Mouse (Mus musculus): ENCODE results near the gene Gm16368. TPM values are rescaled to one million over a fixed set of nuclear protein-coding genes. Genes with fewer than 3 reads are reported as not detected.

The Gm16368 gene
- polyA plus RNA-seq (2015; fragmentation: Nextera tagmentation; extraction: Ambion mirVana): not detected in 2 replicates

DNA sequence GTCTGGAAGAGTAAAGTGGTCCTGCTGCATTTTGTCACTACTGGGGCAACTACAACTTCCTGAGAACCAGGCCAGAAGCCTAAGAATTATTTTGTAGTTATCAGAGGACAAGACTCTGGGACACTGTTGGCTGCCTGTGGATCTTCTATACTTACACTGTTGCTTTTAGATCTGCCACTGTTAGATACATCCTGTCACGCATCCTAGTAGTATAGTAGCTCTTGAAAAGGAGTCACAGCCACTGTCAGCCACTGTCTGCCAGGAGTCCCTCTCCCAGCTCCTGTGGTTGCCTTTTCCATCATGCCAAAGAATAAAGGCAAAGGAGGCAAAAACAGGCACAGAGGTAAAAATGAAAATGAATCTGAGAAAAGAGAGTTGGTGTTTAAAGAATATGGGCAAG, at the start of gene Gm16368:
TSS of gene Gm16368 (plus strand) at position 301 of the 400 bp plus-strand sequence.

Other genes with a start within 250 kb of the Gm16368 start
- not detected in 2 replicates for gene Gm2001, start 241.4 kb upstream of the Gm16368 start, polyA plus RNA-seq (2015; fragmentation: Nextera tagmentation; extraction: Ambion mirVana)
- gene Gm2016, start 209.6 kb upstream of the Gm16368 start, polyA plus RNA-seq (2015; fragmentation: Nextera tagmentation; extraction: Ambion mirVana): not detected in 2 replicates
- gene Gm2022, start 188.3 kb upstream of the Gm16368 start, polyA plus RNA-seq (2015; fragmentation: Nextera tagmentation; extraction: Ambion mirVana): not detected in 2 replicates
- gene Gm2035, start 163.8 kb upstream of the Gm16368 start, polyA plus RNA-seq (2015; fragmentation: Nextera tagmentation; extraction: Ambion mirVana): not detected in 2 replicates
- not detected in 2 replicates for gene Gm2042, start 129.6 kb upstream of the Gm16368 start, polyA plus RNA-seq (2015; fragmentation: Nextera tagmentation; extraction: Ambion mirVana)
- not detected in 2 replicates for gene Gm2075, start 71.8 kb upstream of the Gm16368 start, polyA plus RNA-seq (2015; fragmentation: Nextera tagmentation; extraction: Ambion mirVana)
- gene Gm6803, start 64.9 kb upstream of the Gm16368 start, polyA plus RNA-seq (2015; fragmentation: Nextera tagmentation; extraction: Ambion mirVana): not detected in 2 replicates
- gene Gm2056, start 56.7 kb upstream of the Gm16368 start, polyA plus RNA-seq (2015; fragmentation: Nextera tagmentation; extraction: Ambion mirVana): not detected in 2 replicates
- gene Gm10436, start 98.4 kb downstream of the Gm16368 start, polyA plus RNA-seq (2015; fragmentation: Nextera tagmentation; extraction: Ambion mirVana): not detected in 2 replicates
- gene Gm8332, start 166.4 kb downstream of the Gm16368 start, polyA plus RNA-seq (2015; fragmentation: Nextera tagmentation; extraction: Ambion mirVana): not detected in 2 replicates
- gene Gm5662, start 190.8 kb downstream of the Gm16368 start, polyA plus RNA-seq (2015; fragmentation: Nextera tagmentation; extraction: Ambion mirVana): not detected in 2 replicates
- not detected in 2 replicates for gene Gm5039, start 240.3 kb downstream of the Gm16368 start, polyA plus RNA-seq (2015; fragmentation: Nextera tagmentation; extraction: Ambion mirVana)